Mouse (Mus musculus): ENCODE measurements at regions not wholly inside any gene's neighbourhood (a gene's known extent, or its start where the extent isn't known, plus 50 kb on each side); places are given as distances from the start of the nearest gene placed in this dataset.

GRCm38 (mm10) chr10:43765829-43766486 lies 135.6 kb downstream of the Qrsl1 start:
- in situ Hi-C loops (cut with MboI; ENCODE audit: low pct_ligation_motif_present, low pct_unique_long_range_greater_than_20kb, low sequenced_read_pairs): no loop called here
- no peak overlapping the region for H3K9ac ChIP-seq (ENCODE audit: insufficient read depth, low read depth)

GRCm38 (mm10) chr10:43767961-43768726 lies 133.4 kb downstream of the Qrsl1 start:
- no peak overlapping the region for H3K4me3 ChIP-seq (replicated peaks in 1 of 3; ENCODE audit: low read depth in 2 of 3, low read length in 2 of 3, poor library complexity in 1 of 3)
- H3K4me1 ChIP-seq (ENCODE audit: control insufficient read depth in 1 of 2, insufficient read depth in 2 of 2): peaks cover 5 to 16% of the 10 kb centered on the region in 2 experiments; a peak in 3 of 4 replicates
- peaks cover 33% of the 10 kb centered on the region for H3K9me3 ChIP-seq (replicated peaks; ENCODE audit: low read length)
- dilution Hi-C loops (cut with MboI; ENCODE audit: extremely low pct_ligation_motif_present, extremely low pct_unique_long_range_greater_than_20kb, low sequenced_read_pairs): no loop called here
- no peaks in the 10 kb centered on the region for H3K79me2 ChIP-seq (replicated peaks; ENCODE audit: control insufficient read depth, extremely low read depth, insufficient read depth, poor library complexity, severe bottlenecking)
- H3K4me2 ChIP-seq (ENCODE audit: insufficient read depth, low read depth, poor library complexity, severe bottlenecking): no peak overlapping the region
- peaks cover 33 to 55% of the 10 kb centered on the region in 2 experiments for H3K36me3 ChIP-seq (replicated peaks in 1 of 2; ENCODE audit: control insufficient read depth in 1 of 2, insufficient read depth in 1 of 2, low read length in 1 of 2)
- DNase-seq (ENCODE audit: extremely low read depth): no peak
- no peak overlapping the region for H3K9ac ChIP-seq (ENCODE audit: insufficient read depth, low read depth)
- in situ Hi-C loops (cut with MboI; ENCODE audit: low pct_ligation_motif_present, low pct_unique_long_range_greater_than_20kb, low sequenced_read_pairs): no loop called here
- H3K27ac ChIP-seq (ENCODE audit: insufficient read depth, low read depth): no peak overlapping the region
- H3K27me3 ChIP-seq (replicated peaks): no peaks in the 10 kb centered on the region
- TF ChIP-seq HCFC1 (IDR thresholded peaks at IDR 0.05; ENCODE audit: low read depth, low read length) (no peak), MEF2A (IDR thresholded peaks at IDR 0.05; ENCODE audit: borderline replicate concordance, low read depth, low read length) (no peak), USF1 (IDR thresholded peaks at IDR 0.05; ENCODE audit: low read depth, low read length) (no peak), TCF12 (IDR thresholded peaks at IDR 0.05; ENCODE audit: low read depth, low read length) (no peak), E2F4 (IDR thresholded peaks at IDR 0.05; ENCODE audit: insufficient replicate concordance, low read depth, low read length) (no peak), MYC (IDR thresholded peaks at IDR 0.05; ENCODE audit: low read depth, low read length) (no peak), NRF1 (IDR thresholded peaks at IDR 0.05; ENCODE audit: low read depth, low read length) (no peak), USF2 (conservative IDR thresholded peaks at IDR 0.05; ENCODE audit: low read depth, low read length) (no peak), MAX (IDR thresholded peaks at IDR 0.05; ENCODE audit: low read length) (no peak)

More at GRCm38 (mm10) chr10:43765829-43766486, 135.6 kb downstream of the Qrsl1 start:
- dilution Hi-C loops (cut with MboI; ENCODE audit: extremely low pct_ligation_motif_present, extremely low pct_unique_long_range_greater_than_20kb, low sequenced_read_pairs): no loop called here
- no peak for DNase-seq (ENCODE audit: extremely low read depth)
- no peaks in the 10 kb centered on the region for H3K27me3 ChIP-seq (replicated peaks)
- H3K4me1 ChIP-seq (ENCODE audit: control insufficient read depth in 1 of 2, insufficient read depth in 2 of 2): peaks cover 5 to 16% of the 10 kb centered on the region in 2 experiments; a peak in 3 of 4 replicates
- H3K27ac ChIP-seq (ENCODE audit: insufficient read depth, low read depth): no peak overlapping the region
- no peak overlapping the region for H3K4me2 ChIP-seq (ENCODE audit: insufficient read depth, low read depth, poor library complexity, severe bottlenecking)
- TF ChIP-seq CHD1 (IDR thresholded peaks at IDR 0.05; ENCODE audit: low read depth, low read length) (no peak), GABPA (IDR thresholded peaks at IDR 0.05; ENCODE audit: insufficient replicate concordance, low read depth, low read length) (no peak), NELFE (IDR thresholded peaks at IDR 0.05; ENCODE audit: low read depth, low read length) (no peak), KAT2A (IDR thresholded peaks at IDR 0.05; ENCODE audit: insufficient replicate concordance, low read length) (no peak), MXI1 (IDR thresholded peaks at IDR 0.05; ENCODE audit: low read depth, low read length) (no peak), POLR2AphosphoS2 (IDR thresholded peaks at IDR 0.05; ENCODE audit: low read depth, low read length) (no peak), CTCF (conservative IDR thresholded peaks at IDR 0.05 in 1 of 2, IDR thresholded peaks at IDR 0.05 in 1 of 2; ENCODE audit: low read depth in 2 of 2, low read length in 2 of 2) (no peak), SIN3A (IDR thresholded peaks at IDR 0.05; ENCODE audit: low read length) (no peak), MAZ (IDR thresholded peaks at IDR 0.05; ENCODE audit: low read depth, low read length) (no peak), SMC3 (IDR thresholded peaks at IDR 0.05; ENCODE audit: low read depth, low read length) (no peak), JUND (conservative IDR thresholded peaks at IDR 0.05; ENCODE audit: low read depth, low read length) (no peak), PAX5 (IDR thresholded peaks at IDR 0.05; ENCODE audit: low read length) (no peak), MAX (IDR thresholded peaks at IDR 0.05; ENCODE audit: low read length) (no peak), ZKSCAN1 (IDR thresholded peaks at IDR 0.05; ENCODE audit: borderline replicate concordance, low read depth, low read length) (no peak), HCFC1 (IDR thresholded peaks at IDR 0.05; ENCODE audit: low read depth, low read length) (no peak)
- H3K79me2 ChIP-seq (replicated peaks; ENCODE audit: control insufficient read depth, extremely low read depth, insufficient read depth, poor library complexity, severe bottlenecking): no peaks in the 10 kb centered on the region
- H3K4me3 ChIP-seq (replicated peaks in 1 of 3; ENCODE audit: low read depth in 2 of 3, low read length in 2 of 3, poor library complexity in 1 of 3): no peak overlapping the region
- H3K36me3 ChIP-seq (replicated peaks in 1 of 2; ENCODE audit: control insufficient read depth in 1 of 2, insufficient read depth in 1 of 2, low read length in 1 of 2): peaks cover 45 to 77% of the 10 kb centered on the region in 2 experiments
- H3K9me3 ChIP-seq (replicated peaks; ENCODE audit: low read length): peaks cover 47% of the 10 kb centered on the region
